Mouse (Mus musculus) heart, postnatal 10 days (tissue): ENCODE results near the gene Slc25a11. TPM values are rescaled to one million over a fixed set of nuclear protein-coding genes. Genes with fewer than 3 reads are reported as not detected.

Source experiments
- DNase-seq, 2 experiments: peaks; one replicate each; pipeline ENCODE4 v3.0.0; 2021
- intact Hi-C: fragments of 180-260 bp; cut with DNase I; formaldehyde crosslinking; loops from one replicate; pipeline ENCODE4 v1.15.1; 2025
- total RNA-seq, 2 experiments: library from RNA; stranded (reverse); gene quantifications; 2 replicates each; pipeline ENCODE4 v1.2.3; 2021

The Slc25a11 gene
- total RNA-seq, 2 experiments from 2014 or later = 378 to 381 TPM

- intact Hi-C loops = no loop called here
- peak in 1 of 2 experiments; percentile 32 for DNase-seq
Observed at GRCm38 (mm10) chr11:70652884-70653344, 5.6 kb upstream of the Slc25a11 start.

- intact Hi-C loops = no loop called here
Observed at GRCm38 (mm10) chr11:70652029-70652883, 5.0 kb upstream of the Slc25a11 start.

DNA sequence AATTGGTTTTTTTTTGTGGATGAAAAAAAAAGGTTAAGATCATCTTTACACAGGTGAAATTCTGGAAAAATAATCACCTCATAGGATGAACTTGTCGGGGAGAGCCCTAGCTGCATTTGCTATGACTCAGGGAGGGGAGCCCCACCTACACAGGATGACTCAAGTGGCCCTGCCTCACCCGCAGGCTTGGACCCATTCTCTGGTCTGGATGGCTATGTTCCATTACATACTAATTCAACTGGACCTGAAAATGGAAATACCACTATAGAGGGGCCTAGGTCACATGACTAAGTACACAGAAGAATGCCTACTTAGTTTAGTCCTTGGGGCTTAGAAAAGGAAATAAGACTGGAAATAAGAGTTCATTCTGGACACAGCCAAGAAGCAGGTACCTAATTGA is 4.1 kb upstream of the Slc25a11 start:
- intact Hi-C loops = no loop called here
- DNase-seq = peak in 1 of 2 experiments; percentile 12

More at GRCm38 (mm10) chr11:70652029-70652883, 5.0 kb upstream of the Slc25a11 start:
- DNase-seq = peak in 1 of 2 experiments; percentile 32

- intact Hi-C loops = no loop called here
- no peak for DNase-seq
Observed at GRCm38 (mm10) chr11:70650322-70651175, 3.3 kb upstream of the Slc25a11 start.

- DNase-seq = no peak
- intact Hi-C loops = no loop called here
Observed at GRCm38 (mm10) chr11:70649185-70649734, 2.0 kb upstream of the Slc25a11 start.

DNA sequence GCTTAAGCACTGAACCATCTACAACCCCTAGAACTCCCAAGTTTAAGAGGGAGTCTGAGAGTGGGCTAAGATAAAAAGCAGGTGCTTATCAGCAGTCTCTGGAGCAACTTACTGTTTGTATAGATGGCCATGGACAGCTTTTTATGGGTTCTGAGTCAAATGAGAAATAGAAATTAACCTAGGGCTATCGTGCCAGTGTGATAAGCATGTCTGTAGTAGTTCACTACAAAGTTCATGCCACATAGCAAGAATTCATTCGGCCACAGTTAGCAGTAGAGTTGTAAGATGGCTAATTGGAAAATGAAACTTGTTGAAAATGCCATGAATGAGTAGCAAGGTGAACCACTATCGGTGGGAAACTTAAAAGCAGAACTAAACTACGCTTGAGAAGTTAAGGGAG is 1.2 kb upstream of the Slc25a11 start:
- intact Hi-C loops = no loop called here
- no peak for DNase-seq

DNA sequence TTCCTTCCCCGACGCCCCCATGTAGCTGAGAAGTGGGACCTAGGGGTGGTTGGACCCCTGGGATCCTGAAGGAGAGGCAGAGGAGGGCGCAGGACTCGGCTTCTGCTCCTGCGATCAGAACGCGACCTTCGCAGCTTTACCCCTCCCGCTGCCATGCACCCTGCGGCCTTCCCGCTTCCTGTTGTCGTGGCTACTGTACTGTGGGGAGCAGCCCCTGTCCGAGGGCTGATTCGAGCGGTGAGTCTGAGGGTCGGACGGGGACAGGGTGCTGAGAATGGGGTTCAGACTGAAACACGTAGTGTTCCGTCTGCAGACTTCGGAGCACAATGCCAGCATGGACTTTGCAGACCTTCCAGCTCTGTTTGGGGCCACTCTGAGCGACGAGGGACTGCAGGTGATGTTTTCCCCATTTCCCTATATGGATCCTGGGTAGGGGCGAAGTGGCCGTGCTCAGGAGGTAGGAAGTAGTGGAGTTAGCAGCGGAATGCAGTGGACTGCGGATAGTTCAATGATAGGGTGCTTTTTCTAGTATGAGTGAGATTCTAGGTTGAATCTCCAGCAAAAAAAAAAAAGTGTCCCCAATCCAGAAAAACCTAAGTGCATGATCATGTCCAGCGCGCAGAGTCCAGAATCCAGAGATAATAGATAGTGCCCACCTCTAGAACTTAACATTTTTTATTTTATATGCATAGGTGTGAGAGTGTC is 589 bp upstream of the Slc25a11 start:
- DNase-seq = peak in 1 of 2 experiments; percentile 47
- intact Hi-C loops = loop anchor here (2.0 kb wide), 1 partner anchor 53 kb away; the partner anchor contains the start of genes Inca1 and Kif1c

DNA sequence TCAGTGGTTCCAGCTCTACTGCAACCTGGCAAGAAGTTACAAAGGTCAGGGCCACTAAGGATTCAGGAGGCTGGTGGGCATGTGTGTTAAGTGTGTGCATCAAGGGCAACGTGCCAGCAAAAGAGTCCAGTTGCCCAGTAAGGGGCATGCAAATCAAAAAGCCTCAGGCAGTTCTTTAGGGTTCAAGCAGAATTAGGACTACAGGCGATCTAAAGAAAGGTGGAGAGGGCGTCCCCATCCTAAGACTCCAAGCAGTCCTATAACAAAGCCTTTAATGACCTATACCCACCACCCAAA is 1.1 kb downstream of the Slc25a11 start:
- intact Hi-C loops = loop anchor here (2.0 kb wide), 1 partner anchor 55 kb away; the partner anchor contains the start of genes Inca1 and Kif1c
- peak in 1 of 2 experiments; percentile 32 for DNase-seq

DNA sequence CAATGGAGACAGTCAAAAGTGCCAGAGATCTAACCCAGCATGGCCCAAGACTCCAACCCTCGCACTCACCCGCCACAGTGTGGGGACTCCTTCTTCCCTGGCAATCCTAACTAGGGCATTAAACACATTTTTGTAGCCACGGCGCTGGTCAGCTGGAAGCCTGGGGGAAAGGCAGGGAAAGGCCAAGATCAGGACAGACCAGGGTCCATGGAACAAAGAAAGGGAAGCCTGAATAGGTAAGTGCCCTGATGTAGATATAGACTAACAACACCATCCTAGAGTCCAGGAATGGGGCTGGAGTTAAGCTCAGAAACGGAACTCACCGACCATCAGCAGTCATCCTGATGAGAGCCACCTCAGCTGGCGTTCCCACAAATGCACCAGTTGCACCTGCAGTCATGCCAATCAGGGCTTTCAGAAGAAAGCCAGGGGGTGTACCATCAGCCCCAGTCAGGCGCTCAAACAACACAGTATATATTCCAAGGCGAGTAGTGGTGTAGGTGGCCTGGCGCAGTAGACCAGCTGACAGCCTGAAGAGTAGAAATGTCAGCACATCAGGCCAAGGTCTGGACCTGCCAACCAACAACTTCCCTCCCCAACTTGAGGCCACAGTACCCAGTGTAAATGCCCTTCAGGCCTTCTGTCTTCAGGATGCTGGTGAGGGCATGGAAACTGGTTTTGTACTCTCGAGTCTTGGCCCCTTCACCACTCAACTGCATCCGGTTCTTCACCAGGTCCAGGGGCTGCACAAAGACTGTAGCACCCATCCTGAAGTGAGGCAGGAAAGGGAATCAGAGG is 1.6 kb downstream of the Slc25a11 start:
- intact Hi-C loops = loop anchor here (2.0 kb wide), 1 partner anchor 55 kb away; the partner anchor contains the start of genes Inca1 and Kif1c
- peak; percentile 44 to 50 for DNase-seq

- no peak for DNase-seq
- intact Hi-C loops = no loop called here
Observed at GRCm38 (mm10) chr11:70644564-70645103, 2.6 kb downstream of the Slc25a11 start.

GRCm38 (mm10) chr11:70643051-70643450 is 4.2 kb downstream of the Slc25a11 start:
- no peak for DNase-seq
- intact Hi-C loops = no loop called here

GRCm38 (mm10) chr11:70641241-70641640 is 6.0 kb downstream of the Slc25a11 start:
- intact Hi-C loops = no loop called here
- DNase-seq = no peak

DNA sequence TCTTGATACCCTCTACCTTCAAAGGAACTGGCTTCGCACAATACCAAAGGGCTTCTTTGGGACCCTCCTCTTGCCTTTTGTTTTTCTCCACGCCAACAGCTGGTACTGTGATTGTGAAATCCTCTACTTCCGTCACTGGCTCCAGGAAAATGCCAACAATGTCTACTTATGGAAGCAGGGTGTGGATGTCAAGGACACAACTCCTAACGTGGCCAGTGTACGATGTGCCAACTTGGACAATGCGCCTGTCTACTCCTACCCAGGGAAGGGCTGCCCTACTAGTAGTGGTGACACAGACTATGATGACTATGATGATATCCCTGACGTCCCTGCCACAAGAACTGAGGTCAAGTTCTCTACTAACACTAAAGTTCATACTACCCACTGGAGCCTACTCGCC is 7.3 kb downstream of the Slc25a11 start:
- no peak for DNase-seq
- intact Hi-C loops = no loop called here

DNA sequence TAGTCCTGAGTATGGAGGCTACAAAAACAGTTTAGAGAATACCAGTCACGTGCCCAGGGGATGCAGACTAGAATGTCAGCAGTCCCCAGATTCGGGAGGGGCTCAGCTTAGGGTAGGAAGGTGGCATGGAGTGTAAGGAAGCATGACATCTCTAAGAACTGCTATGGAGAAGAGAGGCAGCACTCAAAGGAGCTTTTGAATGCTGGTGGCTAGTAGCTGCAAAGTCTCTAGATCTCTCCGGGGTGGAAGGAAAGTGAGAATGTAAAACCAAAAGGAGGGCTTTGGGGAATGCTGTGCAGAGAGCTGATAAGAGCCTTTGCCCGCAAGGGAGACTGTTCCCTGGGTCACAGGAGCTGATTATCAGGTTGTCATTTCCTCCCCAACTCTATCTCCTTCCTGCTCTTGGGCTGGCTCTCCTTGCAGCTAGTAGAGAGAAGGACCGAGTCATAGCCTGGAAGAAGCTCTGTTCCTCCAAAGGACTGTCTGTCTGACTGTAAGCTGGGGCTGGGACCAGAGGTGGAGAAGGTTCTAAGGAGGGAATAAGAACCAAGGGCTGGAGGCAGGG is 8.5 kb downstream of the Slc25a11 start, which contains the start of gene Gp1ba:
TSS of gene Gp1ba (plus strand) at position 409 of the 565 bp plus-strand sequence.
- intact Hi-C loops = no loop called here
- no peak for DNase-seq

DNA sequence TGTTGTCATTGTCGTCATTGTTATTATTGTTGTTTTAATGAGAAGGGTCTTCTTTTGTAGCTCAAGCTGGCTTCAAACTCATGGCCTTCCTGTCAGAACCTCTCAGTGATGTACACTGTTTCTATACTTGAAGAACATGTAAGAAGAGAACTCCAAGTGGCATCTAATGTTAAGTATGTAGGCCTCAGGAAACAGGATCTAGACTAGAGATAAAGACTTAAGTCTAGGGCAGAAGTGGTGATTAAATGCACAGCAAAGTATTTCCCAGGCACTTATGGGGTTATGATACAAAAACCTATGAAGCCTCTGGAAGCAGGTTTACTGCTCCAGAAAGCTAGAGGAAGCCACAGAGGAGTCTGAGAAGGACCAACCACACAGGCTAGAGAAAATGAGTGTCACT is 9.0 kb downstream of the Slc25a11 start:
- DNase-seq = no peak

DNA sequence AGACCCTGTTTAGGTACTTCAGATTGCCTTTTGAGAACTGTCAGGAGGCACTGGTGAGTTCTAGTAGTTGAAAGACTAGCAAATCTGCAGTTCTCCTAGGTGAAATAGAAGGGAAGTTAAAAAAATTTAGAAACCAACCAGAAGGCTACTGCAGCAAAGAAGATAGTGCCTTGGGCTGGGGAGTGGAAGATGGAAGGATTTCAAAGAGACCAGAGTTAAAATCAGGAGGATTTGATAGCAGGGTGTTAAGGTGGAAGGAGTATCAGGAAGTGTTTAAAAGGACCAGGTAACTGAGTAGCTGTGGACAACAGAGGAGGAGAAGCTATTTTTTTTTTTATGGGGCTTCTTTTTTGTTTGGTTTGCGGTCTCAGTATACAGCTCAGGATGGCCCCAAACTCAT is 9.5 kb downstream of the Slc25a11 start:
- intact Hi-C loops = no loop called here
- no peak for DNase-seq

More for the DNA sequence above, 9.0 kb downstream of the Slc25a11 start:
- intact Hi-C loops = no loop called here

DNA sequence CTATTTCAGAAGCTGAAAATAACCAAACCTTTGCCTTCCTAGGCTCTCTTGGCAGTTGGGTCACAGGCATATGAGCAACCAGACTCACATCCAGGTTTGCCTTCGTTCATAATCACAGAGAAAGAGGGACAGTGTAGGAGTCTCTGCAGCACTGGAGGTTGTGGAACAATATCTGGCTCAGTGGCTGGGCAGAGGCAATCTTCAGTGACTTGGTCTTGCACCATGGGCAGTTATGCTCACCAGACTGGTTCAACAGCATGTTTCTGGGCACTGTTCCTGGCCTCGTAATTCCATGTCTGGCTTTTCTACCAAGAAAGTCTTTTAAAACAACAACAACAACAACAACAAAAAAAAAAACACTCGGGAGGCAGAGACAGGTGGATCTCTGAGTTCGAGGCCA is 11.7 kb downstream of the Slc25a11 start:
- intact Hi-C loops = no loop called here
- DNase-seq = no peak

GRCm38 (mm10) chr11:70630129-70630528 is 17.1 kb downstream of the Slc25a11 start:
- no peak for DNase-seq
- intact Hi-C loops = no loop called here

GRCm38 (mm10) chr11:70629557-70629956 is 17.7 kb downstream of the Slc25a11 start:
- DNase-seq = no peak
- intact Hi-C loops = loop anchor here (1.0 to 5.0 kb wide), 2 partner anchors 126 to 197 kb away; partner anchors contain the start of gene Arrb2
